In genomic region chr12:100107436-100107835, GRCm38 (mm10) we compare ENCODE assay signal across 26 mouse cellular contexts. TPM values are rescaled to one million over a fixed set of nuclear protein-coding genes. Genes with fewer than 3 reads are reported as not detected.
DNase-seq lines count a peak whose midpoint lies in the region; ATAC-seq and TF ChIP-seq lines count a peak whose summit lies in the region.
"Had no signal": no experiment of that assay in that cellular context is flagged by ENCODE, and none has a peak within 500 bp of the region (broad histone marks: within the 10 kb centered on the region; RNA-seq: fewer than 3 reads in every experiment).

No protein-coding gene starts in this region.

- H3K4me2 ChIP-seq in midbrain, embryonic 11.5 days, result no peak overlapping the region
- no peak overlapping the region for H3K4me2 ChIP-seq in midbrain, embryonic 15.5 days
- peak overlapping the region; percentile 50 for H3K4me2 ChIP-seq in myocyte (ENCODE audit: low read depth)
- H3K4me2 ChIP-seq: heart, embryonic 11.5 days; hindbrain, embryonic 13.5 days; kidney, embryonic 15.5 days; limb, embryonic 12.5 days; midbrain, embryonic 12.5 days; neural tube, embryonic 13.5 days had no signal

- H3K9me3 ChIP-seq in midbrain, embryonic 11.5 days (ENCODE audit: control insufficient read depth, low read length), result no peaks in the 10 kb centered on the region
- H3K9me3 ChIP-seq in midbrain, embryonic 15.5 days, result no peaks in the 10 kb centered on the region
- H3K9me3 ChIP-seq: forebrain, embryonic 13.5 days; hindbrain, embryonic 13.5 days; kidney, embryonic 15.5 days; limb, embryonic 12.5 days; midbrain, embryonic 12.5 days; neural tube, embryonic 13.5 days had no signal

- no peaks in the 10 kb centered on the region for H3K27me3 ChIP-seq in midbrain, embryonic 11.5 days (ENCODE audit: control insufficient read depth, insufficient read depth, low read length)
- no peaks in the 10 kb centered on the region for H3K27me3 ChIP-seq in midbrain, embryonic 15.5 days (replicated peaks)
- H3K27me3 ChIP-seq in myocyte (ENCODE audit: control insufficient read depth, insufficient read depth, insufficient read length), result no peaks in the 10 kb centered on the region
- H3K27me3 ChIP-seq: forebrain, embryonic 13.5 days; hindbrain, embryonic 13.5 days; limb, embryonic 12.5 days; neural tube, embryonic 13.5 days; Patski had no signal

- peaks cover 10% of the 10 kb centered on the region for H3K4me1 ChIP-seq in midbrain, embryonic 11.5 days (ENCODE audit: control insufficient read depth, insufficient read depth, low read length)
- peaks cover 18% of the 10 kb centered on the region for H3K4me1 ChIP-seq in midbrain, embryonic 15.5 days

- peaks cover 2% of the 10 kb centered on the region; the same call in 1 of the 2 replicates for H3K36me3 ChIP-seq in midbrain, embryonic 11.5 days (ENCODE audit: control insufficient read depth, insufficient read depth, low read length)
- no peaks in the 10 kb centered on the region for H3K36me3 ChIP-seq in midbrain, embryonic 15.5 days (replicated peaks)
- H3K36me3 ChIP-seq in myocyte (ENCODE audit: control insufficient read depth, insufficient read depth), result peaks cover 3% of the 10 kb centered on the region

- no peak for ATAC-seq in midbrain, embryonic 11.5 days (ENCODE audit: low FRiP score)
- ATAC-seq in midbrain, embryonic 15.5 days (replicated peaks), result no peak
- ATAC-seq: forebrain, embryonic 13.5 days; intestine, postnatal 0 days; Patski had no signal

- peak; percentile 83 for DNase-seq in midbrain, embryonic 11.5 days (ENCODE audit: low spot score, missing footprints)
- DNase-seq in 416B (ENCODE audit: low read depth), result peak; percentile 95
- peak; percentile 28 for DNase-seq in Muller cell, postnatal 12 days (ENCODE audit: inconsistent ontology term)
- DNase-seq in retina, embryonic 14.5 days (ENCODE audit: low spot score), result no peak
- no peak for DNase-seq in layer of hippocampus, adult 18-20 months (ENCODE audit: low spot score in 2 of 2)
- DNase-seq in adrenal gland, postnatal 14 days, result no peak
- DNase-seq: adrenal gland, postnatal 10 days; cerebellum, adult 11 months; cerebellum, adult 9-10 months; cerebellum, postnatal 36 days; gastrocnemius, postnatal 10 days; heart, adult 11 months; heart, postnatal 4 days had no signal

- H3K79me2 ChIP-seq in myocyte (ENCODE audit: control insufficient read depth, insufficient read depth), result peaks cover 21% of the 10 kb centered on the region

- H3K27ac ChIP-seq in midbrain, embryonic 11.5 days (ENCODE audit: low read depth, low read length), result no peak overlapping the region
- no peak overlapping the region for H3K27ac ChIP-seq in midbrain, embryonic 15.5 days
- H3K27ac ChIP-seq: forebrain, embryonic 13.5 days; hindbrain, embryonic 13.5 days; kidney, embryonic 15.5 days; layer of hippocampus, adult 2 months; left cerebral cortex, adult 2 months; limb, embryonic 12.5 days; midbrain, embryonic 12.5 days; neural tube, embryonic 13.5 days had no signal

- no peak overlapping the region for H3K9ac ChIP-seq in midbrain, embryonic 11.5 days (ENCODE audit: low read length)
- H3K9ac ChIP-seq in midbrain, embryonic 15.5 days, result no peak overlapping the region
- H3K9ac ChIP-seq: forebrain, embryonic 13.5 days; hindbrain, embryonic 13.5 days; kidney, embryonic 15.5 days; limb, embryonic 12.5 days; midbrain, embryonic 12.5 days; neural tube, embryonic 13.5 days had no signal

- H3ac ChIP-seq in myocyte (ENCODE audit: control insufficient read depth, insufficient read length), result no peak overlapping the region

- 54% methylated on average over 4 of the region's 4 CpGs for WGBS in midbrain, embryonic 11.5 days
- 55% methylated on average over 4 of the region's 4 CpGs for WGBS in midbrain, embryonic 15.5 days

- H3K4me3 ChIP-seq in midbrain, embryonic 11.5 days (ENCODE audit: low read depth, low read length), result no peak overlapping the region
- no peak overlapping the region for H3K4me3 ChIP-seq in midbrain, embryonic 15.5 days
- no peak overlapping the region for H3K4me3 ChIP-seq in myocyte
- H3K4me3 ChIP-seq: forebrain, embryonic 13.5 days; hindbrain, embryonic 13.5 days; kidney, embryonic 15.5 days; layer of hippocampus, adult 2 months; left cerebral cortex, adult 2 months; limb, embryonic 12.5 days; midbrain, embryonic 12.5 days; neural tube, embryonic 13.5 days had no signal

- no peak for TF ChIP-seq POLR2A in myocyte (IDR thresholded peaks at IDR 0.05; ENCODE audit: insufficient read length, low read depth)

TF ChIP-seq in myocyte, 11 proteins besides CTCF, POLR2A, EP300 and RAD21:
- TF ChIP-seq POLR2AphosphoS2 (IDR thresholded peaks at IDR 0.05; ENCODE audit: insufficient read length, low read depth) (no peak), MAX (IDR thresholded peaks at IDR 0.05; ENCODE audit: low read depth) (no peak), REST (IDR thresholded peaks at IDR 0.05; ENCODE audit: insufficient read depth, insufficient read length) (no peak), TCF12 (IDR thresholded peaks at IDR 0.05; ENCODE audit: insufficient read depth, poor library complexity, severe bottlenecking) (no peak), MYOD1 (IDR thresholded peaks at IDR 0.05; ENCODE audit: control insufficient read depth in 1 of 3, insufficient read length in 2 of 3, low read depth in 2 of 3) (peak in 1 of 3 experiments; percentile 54), TCF3 (IDR thresholded peaks at IDR 0.05; ENCODE audit: insufficient read length, low read depth) (peak; percentile 19), CEBPB (IDR thresholded peaks at IDR 0.05; ENCODE audit: insufficient read depth, poor library complexity, severe bottlenecking) (0 out of 2 replicates have a peak, but pooled peaks have one; percentile 12), USF1 (IDR thresholded peaks at IDR 0.05; ENCODE audit: low read depth) (no peak), MYOG (IDR thresholded peaks at IDR 0.05; ENCODE audit: control insufficient read depth in 1 of 3, insufficient read depth in 1 of 3, insufficient read length in 2 of 3, low read depth in 2 of 3) (peak in 1 of 3 experiments; percentile 60)

RNA-seq across cellular contexts. Expression of gene Psmc1, which starts 2.5 kb away (rescaled TPM):
- 448 and 451 TPM in 2 replicates for polyA plus RNA-seq in midbrain, embryonic 11.5 days (2014; fragmentation: Nextera tagmentation; extraction: Ambion mirVana)
- 261 and 267 TPM in 2 replicates for polyA plus RNA-seq in midbrain, embryonic 15.5 days (2015; fragmentation: Nextera tagmentation; extraction: Ambion mirVana)
- 201 TPM for polyA plus RNA-seq in myocyte (2012; fragmentation: generic; extraction: Trizol)
- total RNA-seq in layer of hippocampus, adult 18-20 months (2021), result 100 to 1,000 TPM; 186 to 195 TPM
- 198 and 214 TPM in 2 replicates for total RNA-seq in adrenal gland, postnatal 14 days (2021)

RNA-seq across cellular contexts. Expression of gene Nrde2, which starts 52.0 kb away (rescaled TPM):
- polyA plus RNA-seq in midbrain, embryonic 11.5 days (2014; fragmentation: Nextera tagmentation; extraction: Ambion mirVana), result 11.6 and 13.5 TPM in 2 replicates
- 12.2 and 14.1 TPM in 2 replicates for polyA plus RNA-seq in midbrain, embryonic 15.5 days (2015; fragmentation: Nextera tagmentation; extraction: Ambion mirVana)
- polyA plus RNA-seq in myocyte (2012; fragmentation: generic; extraction: Trizol), result 9.3 TPM
- total RNA-seq in layer of hippocampus, adult 18-20 months (2021), result 10 to 100 TPM; 16.8 to 17.4 TPM
- 13.3 and 16.7 TPM in 2 replicates for total RNA-seq in adrenal gland, postnatal 14 days (2021)

Comparison
In these comparisons a context has a peak if more than half of its experiments do, and no peak if none do; other contexts are left out.
1. DNase-seq: peak in midbrain, embryonic 11.5 days (single experiment), 416B (single experiment) and Muller cell, postnatal 12 days (single experiment); none in retina, embryonic 14.5 days (single experiment), layer of hippocampus, adult 18-20 months (0 of 2) and adrenal gland, postnatal 14 days (single experiment).